Mouse (Mus musculus): ENCODE data around the gene Pakap. TPM values are rescaled to one million over a fixed set of nuclear protein-coding genes. Genes with fewer than 3 reads are reported as not detected.

Pakap gene
- polyA plus RNA-seq, 1 experiment from 2014 or later: 1.7 TPM

- Histone ChIP-seq H3K4me2 (ENCODE audit: low read depth, low read length) (no peak overlapping the region), H3K4me1 (ENCODE audit: control insufficient read depth, low read depth, low read length) (no peaks in the 10 kb centered on the region), H3K4me3 (ENCODE audit: low read depth, low read length) (no peak overlapping the region), H3K36me3 (ENCODE audit: control insufficient read depth, insufficient read depth) (no peaks in the 10 kb centered on the region), H3K9me3 (replicated peaks; ENCODE audit: control insufficient read depth, low read length) (no peaks in the 10 kb centered on the region), H3K9ac (ENCODE audit: low read depth, low read length) (no peak overlapping the region), H3K27me3 (ENCODE audit: control insufficient read depth, insufficient read depth, low read depth, low read length) (no peaks in the 10 kb centered on the region), H3K27ac (ENCODE audit: low read length) (no peak overlapping the region)
- WGBS (ENCODE audit: insufficient replicate concordance): 58% methylated on average over 8 of the region's 8 CpGs
- ATAC-seq (ENCODE audit: low read depth): no peak
Measured at GRCm38 (mm10) chr4:57738856-57739552, 171.0 kb downstream of the Pakap start.

GRCm38 (mm10) chr4:57743325-57743929 lies 175.4 kb downstream of the Pakap start:
- Histone ChIP-seq H3K9me3 (replicated peaks; ENCODE audit: control insufficient read depth, low read length) (no peaks in the 10 kb centered on the region), H3K36me3 (ENCODE audit: control insufficient read depth, insufficient read depth) (no peaks in the 10 kb centered on the region), H3K4me2 (ENCODE audit: low read depth, low read length) (no peak overlapping the region), H3K4me1 (ENCODE audit: control insufficient read depth, low read depth, low read length) (no peaks in the 10 kb centered on the region), H3K9ac (ENCODE audit: low read depth, low read length) (no peak overlapping the region), H3K4me3 (ENCODE audit: low read depth, low read length) (no peak overlapping the region), H3K27ac (ENCODE audit: low read length) (no peak overlapping the region), H3K27me3 (ENCODE audit: control insufficient read depth, insufficient read depth, low read depth, low read length) (no peaks in the 10 kb centered on the region)
- no peak for ATAC-seq (ENCODE audit: low read depth)
- WGBS (ENCODE audit: insufficient replicate concordance): 44% methylated on average over 11 of the region's 11 CpGs

- no peaks in the 10 kb centered on the region for H3K9me3 ChIP-seq (replicated peaks; ENCODE audit: control insufficient read depth, low read length)
- no peak for ATAC-seq (ENCODE audit: low read depth)
- 34% methylated on average over 4 of the region's 4 CpGs for WGBS (ENCODE audit: insufficient replicate concordance)
Measured at GRCm38 (mm10) chr4:57750651-57751050, 182.7 kb downstream of the Pakap start.

GRCm38 (mm10) chr4:57751054-57751453 lies 183.1 kb downstream of the Pakap start:
- Histone ChIP-seq H3K9ac (ENCODE audit: low read depth, low read length) (no peak overlapping the region), H3K36me3 (ENCODE audit: control insufficient read depth, insufficient read depth) (no peaks in the 10 kb centered on the region), H3K9me3 (replicated peaks; ENCODE audit: control insufficient read depth, low read length) (no peaks in the 10 kb centered on the region), H3K27ac (ENCODE audit: low read length) (no peak overlapping the region), H3K4me1 (ENCODE audit: control insufficient read depth, low read depth, low read length) (no peaks in the 10 kb centered on the region), H3K4me2 (ENCODE audit: low read depth, low read length) (no peak overlapping the region), H3K27me3 (ENCODE audit: control insufficient read depth, insufficient read depth, low read depth, low read length) (no peaks in the 10 kb centered on the region), H3K4me3 (ENCODE audit: low read depth, low read length) (no peak overlapping the region)
- 39% methylated on average over 4 of the region's 4 CpGs for WGBS (ENCODE audit: insufficient replicate concordance)
- ATAC-seq (ENCODE audit: low read depth): no peak

More at GRCm38 (mm10) chr4:57750651-57751050, 182.7 kb downstream of the Pakap start:
- Histone ChIP-seq H3K27me3 (ENCODE audit: control insufficient read depth, insufficient read depth, low read depth, low read length) (no peaks in the 10 kb centered on the region), H3K9ac (ENCODE audit: low read depth, low read length) (no peak overlapping the region), H3K36me3 (ENCODE audit: control insufficient read depth, insufficient read depth) (no peaks in the 10 kb centered on the region), H3K4me2 (ENCODE audit: low read depth, low read length) (no peak overlapping the region), H3K4me1 (ENCODE audit: control insufficient read depth, low read depth, low read length) (no peaks in the 10 kb centered on the region), H3K27ac (ENCODE audit: low read length) (no peak overlapping the region), H3K4me3 (ENCODE audit: low read depth, low read length) (no peak overlapping the region)

- no peak overlapping the region for H3K4me3 ChIP-seq (ENCODE audit: low read depth, low read length)
- H3K4me2 ChIP-seq (ENCODE audit: low read depth, low read length): no peak overlapping the region
- no peak overlapping the region for H3K9ac ChIP-seq (ENCODE audit: low read depth, low read length)
- no peak for ATAC-seq (ENCODE audit: low read depth)
- no peaks in the 10 kb centered on the region for H3K36me3 ChIP-seq (ENCODE audit: control insufficient read depth, insufficient read depth)
- no peaks in the 10 kb centered on the region for H3K27me3 ChIP-seq (ENCODE audit: control insufficient read depth, insufficient read depth, low read depth, low read length)
- H3K4me1 ChIP-seq (ENCODE audit: control insufficient read depth, low read depth, low read length): no peaks in the 10 kb centered on the region
- no peak overlapping the region for H3K27ac ChIP-seq (ENCODE audit: low read length)
- 72% methylated on average over 11 of the region's 11 CpGs for WGBS (ENCODE audit: insufficient replicate concordance)
- H3K9me3 ChIP-seq (replicated peaks; ENCODE audit: control insufficient read depth, low read length): no peaks in the 10 kb centered on the region
Measured at GRCm38 (mm10) chr4:57751566-57751965, 183.6 kb downstream of the Pakap start.

DNA sequence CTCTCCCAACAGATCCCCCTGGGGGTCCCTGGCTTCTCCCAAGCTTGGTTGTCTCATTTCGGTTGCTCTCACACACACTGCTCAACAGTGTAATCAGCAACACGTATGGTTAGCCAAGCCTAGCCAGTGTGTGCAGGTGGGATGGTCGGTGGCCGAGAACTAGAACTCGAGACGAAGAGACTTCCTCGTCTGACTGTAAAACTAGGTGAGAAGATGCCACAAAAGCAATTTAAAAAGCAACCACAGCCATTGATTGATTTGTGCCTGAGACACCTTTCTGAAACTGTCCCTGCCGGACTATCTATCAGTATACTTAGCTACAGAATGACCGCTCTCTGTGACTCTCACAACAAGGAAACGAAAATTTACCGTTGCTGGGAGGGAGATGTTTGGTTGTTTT lies 187.1 kb downstream of the Pakap start:
- WGBS (ENCODE audit: insufficient replicate concordance): 71% methylated on average over 11 of the region's 11 CpGs
- Histone ChIP-seq H3K9ac (ENCODE audit: low read depth, low read length) (no peak overlapping the region), H3K4me1 (ENCODE audit: control insufficient read depth, low read depth, low read length) (no peaks in the 10 kb centered on the region), H3K27ac (ENCODE audit: low read length) (no peak overlapping the region), H3K9me3 (replicated peaks; ENCODE audit: control insufficient read depth, low read length) (no peaks in the 10 kb centered on the region), H3K27me3 (ENCODE audit: control insufficient read depth, insufficient read depth, low read depth, low read length) (no peaks in the 10 kb centered on the region), H3K4me3 (ENCODE audit: low read depth, low read length) (no peak overlapping the region), H3K4me2 (ENCODE audit: low read depth, low read length) (no peak overlapping the region), H3K36me3 (ENCODE audit: control insufficient read depth, insufficient read depth) (no peaks in the 10 kb centered on the region)
- no peak for ATAC-seq (ENCODE audit: low read depth)

- Histone ChIP-seq H3K9ac (ENCODE audit: low read depth, low read length) (no peak overlapping the region), H3K9me3 (replicated peaks; ENCODE audit: control insufficient read depth, low read length) (no peaks in the 10 kb centered on the region)
Measured at GRCm38 (mm10) chr4:57757997-57758396, 190.0 kb downstream of the Pakap start.

GRCm38 (mm10) chr4:57762424-57762823 lies 194.4 kb downstream of the Pakap start:
- no peak overlapping the region for H3K27ac ChIP-seq (ENCODE audit: low read length)
- H3K4me3 ChIP-seq (ENCODE audit: low read depth, low read length): no peak overlapping the region
- ATAC-seq (ENCODE audit: low read depth): no peak
- H3K36me3 ChIP-seq (ENCODE audit: control insufficient read depth, insufficient read depth): no peaks in the 10 kb centered on the region
- no peak overlapping the region for H3K9ac ChIP-seq (ENCODE audit: low read depth, low read length)
- H3K4me1 ChIP-seq (ENCODE audit: control insufficient read depth, low read depth, low read length): no peaks in the 10 kb centered on the region
- H3K27me3 ChIP-seq (ENCODE audit: control insufficient read depth, insufficient read depth, low read depth, low read length): no peaks in the 10 kb centered on the region
- no peak overlapping the region for H3K4me2 ChIP-seq (ENCODE audit: low read depth, low read length)
- whole genome bisulfite sequencing (ENCODE audit: insufficient replicate concordance): 65% methylated on average over 7 of the region's 7 CpGs
- no peaks in the 10 kb centered on the region for H3K9me3 ChIP-seq (replicated peaks; ENCODE audit: control insufficient read depth, low read length)

More at GRCm38 (mm10) chr4:57757997-57758396, 190.0 kb downstream of the Pakap start:
- Histone ChIP-seq H3K27me3 (ENCODE audit: control insufficient read depth, insufficient read depth, low read depth, low read length) (no peaks in the 10 kb centered on the region), H3K36me3 (ENCODE audit: control insufficient read depth, insufficient read depth) (no peaks in the 10 kb centered on the region), H3K4me1 (ENCODE audit: control insufficient read depth, low read depth, low read length) (no peaks in the 10 kb centered on the region), H3K4me3 (ENCODE audit: low read depth, low read length) (no peak overlapping the region), H3K27ac (ENCODE audit: low read length) (no peak overlapping the region), H3K4me2 (ENCODE audit: low read depth, low read length) (no peak overlapping the region)
- ATAC-seq (ENCODE audit: low read depth): no peak
- 68% methylated on average over 11 of the region's 11 CpGs for WGBS (ENCODE audit: insufficient replicate concordance)

DNA sequence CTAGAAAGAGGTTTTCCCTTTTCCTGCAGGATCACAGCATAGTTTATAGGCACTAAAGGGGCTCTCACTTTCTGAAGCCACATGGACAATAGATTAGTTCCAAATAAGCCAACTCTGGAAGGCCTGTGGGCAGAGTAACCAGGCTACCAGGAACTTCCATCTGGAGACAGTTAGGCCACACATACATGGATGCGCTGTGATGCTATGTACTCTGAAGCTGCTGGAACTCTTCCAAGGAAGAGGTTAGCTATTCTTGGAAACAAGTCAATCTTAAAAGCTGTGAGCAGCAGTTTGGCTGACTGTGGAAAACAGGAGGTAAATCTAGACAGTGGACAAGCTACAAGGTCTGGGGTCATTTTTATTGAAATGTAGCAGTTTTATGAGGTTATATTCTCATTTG lies 196.4 kb downstream of the Pakap start:
- H3K36me3 ChIP-seq (ENCODE audit: control insufficient read depth, insufficient read depth): no peaks in the 10 kb centered on the region
- H3K9ac ChIP-seq (ENCODE audit: low read depth, low read length): no peak overlapping the region
- H3K9me3 ChIP-seq (replicated peaks; ENCODE audit: control insufficient read depth, low read length): no peaks in the 10 kb centered on the region
- no peak overlapping the region for H3K4me2 ChIP-seq (ENCODE audit: low read depth, low read length)
- ATAC-seq (ENCODE audit: low read depth): no peak
- no peaks in the 10 kb centered on the region for H3K4me1 ChIP-seq (ENCODE audit: control insufficient read depth, low read depth, low read length)
- H3K4me3 ChIP-seq (ENCODE audit: low read depth, low read length): no peak overlapping the region
- H3K27ac ChIP-seq (ENCODE audit: low read length): no peak overlapping the region
- 71% methylated on average over 1 of the region's 1 CpGs for WGBS (ENCODE audit: insufficient replicate concordance)
- H3K27me3 ChIP-seq (ENCODE audit: control insufficient read depth, insufficient read depth, low read depth, low read length): no peaks in the 10 kb centered on the region

Measured in liver, embryonic 16.5 days (tissue).